Mouse (Mus musculus) C2C12 (cell line): ENCODE results near the gene Cobl. TPM values are rescaled to one million over a fixed set of nuclear protein-coding genes. Genes with fewer than 3 reads are reported as not detected.

Source experiments
- H3K27me3 ChIP-seq: one replicate; pipeline ENCODE4 v1.6.1; 2011; ENCODE audit not compliant: control insufficient read depth, insufficient read depth, insufficient read length
- H3K36me3 ChIP-seq: one replicate; pipeline ENCODE4 v1.6.1; 2011; ENCODE audit not compliant: control insufficient read depth, insufficient read depth
- H3K4me3 ChIP-seq: one replicate; pipeline ENCODE4 v1.5.1; 2011; ENCODE audit warnings: mild to moderate bottlenecking, control low read depth; ENCODE audit not compliant: poor library complexity, insufficient read depth, severe bottlenecking
- H3K79me2 ChIP-seq: one replicate; pipeline ENCODE4 v1.6.1; 2011; ENCODE audit not compliant: control insufficient read depth, insufficient read depth
- H3K79me3 ChIP-seq: one replicate; pipeline ENCODE4 v1.6.1; 2011; ENCODE audit warnings: low read depth, control low read depth
- H3ac ChIP-seq: one replicate; pipeline ENCODE3; 2011; ENCODE audit warnings: low read depth; ENCODE audit not compliant: control insufficient read depth, insufficient read length
- CEBPB ChIP-seq: IDR thresholded peaks from one replicate; pipeline ENCODE4 v1.6.1; 2011; ENCODE audit warnings: low read depth, mild to moderate bottlenecking, control low read depth, moderate library complexity
- CTCF ChIP-seq: IDR thresholded peaks from one replicate; pipeline ENCODE4 v1.5.1; 2011; ENCODE audit not compliant: control insufficient read depth, insufficient read depth, insufficient read length
- FOSL1 ChIP-seq: IDR thresholded peaks from one replicate; pipeline ENCODE4 v1.8.0; 2011; ENCODE audit warnings: mild to moderate bottlenecking, low read length; ENCODE audit not compliant: poor library complexity, insufficient read depth, severe bottlenecking
- MAX ChIP-seq: IDR thresholded peaks from one replicate; pipeline ENCODE4 v1.6.1; 2011; ENCODE audit warnings: mild to moderate bottlenecking, control low read depth
- MYOD1 ChIP-seq: IDR thresholded peaks from one replicate; pipeline ENCODE4 v1.6.1; 2011; ENCODE audit warnings: low read depth; ENCODE audit not compliant: control insufficient read depth, insufficient read length
- MYOG ChIP-seq: IDR thresholded peaks from one replicate; pipeline ENCODE4 v1.6.1; 2011; ENCODE audit not compliant: control insufficient read depth, insufficient read length; ENCODE audit errors: extremely low read depth
- USF1 ChIP-seq: IDR thresholded peaks from one replicate; pipeline ENCODE4 v1.6.1; 2011; ENCODE audit warnings: low read depth, mild to moderate bottlenecking, control low read depth, moderate library complexity
- polyA plus RNA-seq: library from polyadenylated mRNA; unstranded; fragments of >200 nt; fragmentation: generic; extraction: Trizol; gene quantifications from one replicate; pipeline ENCODE4 v1.2.1, GENCODE M21; 2012; ENCODE audit warnings: missing spikeins

Cobl gene
- polyA plus RNA-seq, 1 experiment, result 3.8 TPM

- Histone ChIP-seq H3K79me2 (no peaks in the 10 kb centered on the region), H3K36me3 (no peaks in the 10 kb centered on the region), H3K79me3 (no peaks in the 10 kb centered on the region), H3K4me3 (no peak overlapping the region), H3K27me3 (no peaks in the 10 kb centered on the region), H3ac (no peak overlapping the region)
- TF ChIP-seq MAX, result no peak
- TF ChIP-seq FOSL1, result no peak
- TF ChIP-seq CTCF, result no peak
- TF ChIP-seq MYOG, result no peak
- no peak for TF ChIP-seq USF1
- TF ChIP-seq MYOD1, result no peak
- TF ChIP-seq CEBPB, result no peak
Measured at GRCm38 (mm10) chr11:12311419-12311818, 153.3 kb downstream of the Cobl start.

GRCm38 (mm10) chr11:12309423-12310023 lies 155.2 kb downstream of the Cobl start:
- no peaks in the 10 kb centered on the region for H3K79me3 ChIP-seq
- H3K79me2 ChIP-seq, result no peaks in the 10 kb centered on the region
- no peak overlapping the region for H3K4me3 ChIP-seq
- no peaks in the 10 kb centered on the region for H3K27me3 ChIP-seq
- no peak overlapping the region for H3ac ChIP-seq
- TF ChIP-seq MYOD1 (no peak), MAX (no peak), CEBPB (no peak), USF1 (no peak)
- no peaks in the 10 kb centered on the region for H3K36me3 ChIP-seq

GRCm38 (mm10) chr11:12304879-12305278 lies 159.9 kb downstream of the Cobl start:
- Histone ChIP-seq H3ac (no peak overlapping the region), H3K4me3 (no peak overlapping the region), H3K27me3 (no peaks in the 10 kb centered on the region), H3K79me3 (no peaks in the 10 kb centered on the region), H3K79me2 (no peaks in the 10 kb centered on the region), H3K36me3 (no peaks in the 10 kb centered on the region)
- TF ChIP-seq CTCF (no peak), MYOG (no peak), MAX (no peak), USF1 (no peak), CEBPB (no peak)

- no peak overlapping the region for H3K4me3 ChIP-seq
- no peaks in the 10 kb centered on the region for H3K36me3 ChIP-seq
- no peak overlapping the region for H3ac ChIP-seq
- no peak for TF ChIP-seq CEBPB
- TF ChIP-seq MAX, result no peak
- TF ChIP-seq FOSL1, result no peak
- no peak for TF ChIP-seq CTCF
- no peak for TF ChIP-seq MYOD1
- no peak for TF ChIP-seq MYOG
- TF ChIP-seq USF1, result no peak
- H3K79me2 ChIP-seq, result no peaks in the 10 kb centered on the region
- H3K27me3 ChIP-seq, result no peaks in the 10 kb centered on the region
- no peaks in the 10 kb centered on the region for H3K79me3 ChIP-seq
Measured at GRCm38 (mm10) chr11:12299701-12300446, 164.9 kb downstream of the Cobl start.

- no peaks in the 10 kb centered on the region for H3K27me3 ChIP-seq
- H3ac ChIP-seq, result no peak overlapping the region
- H3K36me3 ChIP-seq, result no peaks in the 10 kb centered on the region
- H3K79me2 ChIP-seq, result no peaks in the 10 kb centered on the region
- H3K4me3 ChIP-seq, result no peak overlapping the region
- no peaks in the 10 kb centered on the region for H3K79me3 ChIP-seq
- TF ChIP-seq MAX (no peak), CEBPB (no peak), USF1 (no peak), MYOD1 (no peak), MYOG (no peak), CTCF (no peak), FOSL1 (no peak)
Measured at GRCm38 (mm10) chr11:12291654-12291935, 173.2 kb downstream of the Cobl start.
